Mouse (Mus musculus): ENCODE measurements at regions not wholly inside any gene's neighbourhood (a gene's known extent, or its start where the extent isn't known, plus 50 kb on each side); places are given as distances from the start of the nearest gene placed in this dataset.

GRCm38 (mm10) chr1:76031171-76031922 lies 485.3 kb downstream of the Slc4a3 start:
- H3K4me1 ChIP-seq = 0 out of 2 replicates have a peak, but pooled peaks cover 3% of the 10 kb centered on the region
- no peaks in the 10 kb centered on the region for H3K9me3 ChIP-seq
- no peak overlapping the region for H3K4me3 ChIP-seq (replicated peaks)
- 34% methylated on average over 11 of the region's 11 CpGs for WGBS
- no peak for ATAC-seq (ENCODE audit: insufficient read depth, low FRiP score, low read depth)
- no peak overlapping the region for H3K4me2 ChIP-seq
- H3K36me3 ChIP-seq = no peaks in the 10 kb centered on the region
- no peak overlapping the region for H3K9ac ChIP-seq
- H3K27ac ChIP-seq = no peak overlapping the region; the same call in 1 of the 2 replicates
- H3K27me3 ChIP-seq (replicated peaks) = no peaks in the 10 kb centered on the region

- H3K4me1 ChIP-seq = 0 out of 2 replicates have a peak, but pooled peaks cover 3% of the 10 kb centered on the region
- WGBS = 41% methylated on average over 4 of the region's 4 CpGs
Observed at GRCm38 (mm10) chr1:76031923-76032285, 485.8 kb downstream of the Slc4a3 start.

GRCm38 (mm10) chr1:76032626-76033025 lies 486.6 kb downstream of the Slc4a3 start:
- no peak overlapping the region for H3K4me2 ChIP-seq
- H3K9me3 ChIP-seq = no peaks in the 10 kb centered on the region
- no peak overlapping the region for H3K27ac ChIP-seq
- no peak for ATAC-seq (ENCODE audit: insufficient read depth, low FRiP score, low read depth)
- H3K36me3 ChIP-seq = no peaks in the 10 kb centered on the region
- no peaks in the 10 kb centered on the region for H3K27me3 ChIP-seq (replicated peaks)
- WGBS = 79% methylated on average over 3 of the region's 3 CpGs
- no peak overlapping the region for H3K9ac ChIP-seq
- 0 out of 2 replicates have a peak, but pooled peaks cover 3% of the 10 kb centered on the region for H3K4me1 ChIP-seq
- no peak overlapping the region for H3K4me3 ChIP-seq (replicated peaks)

More at GRCm38 (mm10) chr1:76031923-76032285, 485.8 kb downstream of the Slc4a3 start:
- Histone ChIP-seq H3K36me3 (no peaks in the 10 kb centered on the region), H3K4me3 (replicated peaks) (no peak overlapping the region), H3K4me2 (no peak overlapping the region), H3K27ac (no peak overlapping the region), H3K9ac (no peak overlapping the region), H3K27me3 (replicated peaks) (no peaks in the 10 kb centered on the region), H3K9me3 (no peaks in the 10 kb centered on the region)
- no peak for ATAC-seq (ENCODE audit: insufficient read depth, low FRiP score, low read depth)

- no peaks in the 10 kb centered on the region for H3K36me3 ChIP-seq
- no peak overlapping the region for H3K4me2 ChIP-seq
- H3K27me3 ChIP-seq (replicated peaks) = no peaks in the 10 kb centered on the region
- H3K9ac ChIP-seq = no peak overlapping the region
- 0 out of 2 replicates have a peak, but pooled peaks cover 3% of the 10 kb centered on the region for H3K4me1 ChIP-seq
- H3K9me3 ChIP-seq = no peaks in the 10 kb centered on the region
- no peak overlapping the region for H3K27ac ChIP-seq
- no peak overlapping the region for H3K4me3 ChIP-seq (replicated peaks)
- no peak for ATAC-seq (ENCODE audit: insufficient read depth, low FRiP score, low read depth)
- 51% methylated on average over 3 of the region's 3 CpGs for WGBS
Observed at GRCm38 (mm10) chr1:76036316-76036715, 490.2 kb downstream of the Slc4a3 start.

- no peak for ATAC-seq (ENCODE audit: insufficient read depth, low FRiP score, low read depth)
- H3K9me3 ChIP-seq = no peaks in the 10 kb centered on the region
- WGBS = 48% methylated on average over 4 of the region's 4 CpGs
Observed at GRCm38 (mm10) chr1:76039029-76039655, 493.1 kb downstream of the Slc4a3 start.

GRCm38 (mm10) chr1:76039661-76040060 lies 493.6 kb downstream of the Slc4a3 start:
- no peaks in the 10 kb centered on the region for H3K36me3 ChIP-seq
- ATAC-seq (ENCODE audit: insufficient read depth, low FRiP score, low read depth) = no peak
- no peak overlapping the region for H3K9ac ChIP-seq
- no peaks in the 10 kb centered on the region for H3K4me1 ChIP-seq
- H3K27ac ChIP-seq = no peak overlapping the region
- 84% methylated on average over 4 of the region's 4 CpGs for WGBS
- H3K9me3 ChIP-seq = no peaks in the 10 kb centered on the region
- H3K27me3 ChIP-seq (replicated peaks) = no peaks in the 10 kb centered on the region
- H3K4me2 ChIP-seq = no peak overlapping the region
- no peak overlapping the region for H3K4me3 ChIP-seq (replicated peaks)

More at GRCm38 (mm10) chr1:76039029-76039655, 493.1 kb downstream of the Slc4a3 start:
- H3K4me3 ChIP-seq (replicated peaks) = no peak overlapping the region
- no peaks in the 10 kb centered on the region for H3K27me3 ChIP-seq (replicated peaks)
- no peaks in the 10 kb centered on the region for H3K36me3 ChIP-seq
- H3K4me1 ChIP-seq = no peaks in the 10 kb centered on the region
- H3K4me2 ChIP-seq = no peak overlapping the region
- H3K9ac ChIP-seq = no peak overlapping the region
- H3K27ac ChIP-seq = no peak overlapping the region

GRCm38 (mm10) chr1:76050264-76050663 lies 504.2 kb downstream of the Slc4a3 start:
- Histone ChIP-seq H3K4me2 (no peak overlapping the region), H3K9ac (no peak overlapping the region), H3K4me1 (no peaks in the 10 kb centered on the region), H3K4me3 (replicated peaks) (no peak overlapping the region), H3K36me3 (no peaks in the 10 kb centered on the region), H3K27ac (no peak overlapping the region), H3K9me3 (no peaks in the 10 kb centered on the region), H3K27me3 (replicated peaks) (no peaks in the 10 kb centered on the region)
- WGBS = 62% methylated on average over 1 of the region's 1 CpGs
- ATAC-seq (ENCODE audit: insufficient read depth, low FRiP score, low read depth) = no peak

- no peak overlapping the region for H3K27ac ChIP-seq
- no peaks in the 10 kb centered on the region for H3K27me3 ChIP-seq (replicated peaks)
- no peaks in the 10 kb centered on the region for H3K36me3 ChIP-seq
- H3K4me3 ChIP-seq (replicated peaks) = no peak overlapping the region
- H3K4me1 ChIP-seq = no peaks in the 10 kb centered on the region
- ATAC-seq (ENCODE audit: insufficient read depth, low FRiP score, low read depth) = no peak
- no peak overlapping the region for H3K9ac ChIP-seq
- H3K9me3 ChIP-seq = no peaks in the 10 kb centered on the region
- 74% methylated on average over 10 of the region's 10 CpGs for WGBS
- H3K4me2 ChIP-seq = no peak overlapping the region
Observed at GRCm38 (mm10) chr1:76053378-76054171, 507.5 kb downstream of the Slc4a3 start.

GRCm38 (mm10) chr1:76065783-76066182 lies 519.7 kb downstream of the Slc4a3 start:
- 48% methylated on average over 6 of the region's 6 CpGs for WGBS
- no peak overlapping the region for H3K27ac ChIP-seq
- no peak overlapping the region for H3K4me3 ChIP-seq (replicated peaks)
- no peaks in the 10 kb centered on the region for H3K27me3 ChIP-seq (replicated peaks)
- no peaks in the 10 kb centered on the region for H3K9me3 ChIP-seq
- no peaks in the 10 kb centered on the region; the same call in 1 of the 2 replicates for H3K4me1 ChIP-seq
- no peak overlapping the region for H3K4me2 ChIP-seq
- no peak overlapping the region for H3K9ac ChIP-seq
- H3K36me3 ChIP-seq = no peaks in the 10 kb centered on the region
- ATAC-seq (ENCODE audit: insufficient read depth, low FRiP score, low read depth) = no peak

GRCm38 (mm10) chr1:76070831-76071321 lies 524.8 kb downstream of the Slc4a3 start:
- H3K36me3 ChIP-seq = no peaks in the 10 kb centered on the region
- H3K9ac ChIP-seq = no peak overlapping the region
- H3K4me1 ChIP-seq = no peaks in the 10 kb centered on the region; the same call in 1 of the 2 replicates
- no peak for ATAC-seq (ENCODE audit: insufficient read depth, low FRiP score, low read depth)
- no peak overlapping the region for H3K4me3 ChIP-seq (replicated peaks)
- H3K9me3 ChIP-seq = no peaks in the 10 kb centered on the region
- no peak overlapping the region for H3K27ac ChIP-seq
- no peaks in the 10 kb centered on the region for H3K27me3 ChIP-seq (replicated peaks)
- H3K4me2 ChIP-seq = no peak overlapping the region
- 53% methylated on average over 16 of the region's 16 CpGs for WGBS

- Histone ChIP-seq H3K9ac (no peak overlapping the region), H3K36me3 (no peaks in the 10 kb centered on the region), H3K27ac (no peak overlapping the region; the same call in 1 of the 2 replicates), H3K4me2 (no peak overlapping the region), H3K4me3 (replicated peaks) (no peak overlapping the region), H3K27me3 (replicated peaks) (no peaks in the 10 kb centered on the region), H3K9me3 (no peaks in the 10 kb centered on the region), H3K4me1 (no peaks in the 10 kb centered on the region)
- no peak for ATAC-seq (ENCODE audit: insufficient read depth, low FRiP score, low read depth)
- WGBS = 54% methylated on average over 3 of the region's 3 CpGs
Observed at GRCm38 (mm10) chr1:76075213-76075612, 529.1 kb downstream of the Slc4a3 start.

Measured in stomach, embryonic 15.5 days (tissue).